Mouse (Mus musculus): ENCODE data around the gene Csnk2a2. TPM values are rescaled to one million over a fixed set of nuclear protein-coding genes. Genes with fewer than 3 reads are reported as not detected.

Csnk2a2 gene
- total and polyA plus RNA-seq, 2 experiments from 2014 or later = 9.9 to 26.7 TPM

DNA sequence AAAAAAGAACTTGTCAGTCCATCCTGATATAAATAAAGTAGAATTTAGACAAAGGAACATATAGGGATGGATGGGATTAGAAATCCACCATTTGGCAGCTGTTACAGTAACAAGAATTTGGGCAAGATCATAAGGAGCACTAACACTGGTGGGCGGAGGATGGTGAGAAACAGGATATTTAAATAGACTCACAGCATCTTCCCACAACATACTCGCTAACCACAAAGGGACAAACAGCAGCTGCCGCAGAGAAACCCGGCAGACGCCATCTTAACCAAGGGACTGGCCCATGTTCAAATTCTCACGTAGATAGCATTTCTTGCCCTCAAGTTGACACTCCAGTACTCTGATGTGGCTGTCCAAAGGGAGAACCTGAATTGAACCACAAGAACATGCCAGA, 27.1 kb upstream of the Csnk2a2 start:
- Histone ChIP-seq H3K9ac (no peak overlapping the region), H3K4me3 (ENCODE audit: low read depth, low read length) (no peak overlapping the region), H3K27ac (ENCODE audit: low read depth, low read length) (no peak overlapping the region), H3K36me3 (ENCODE audit: insufficient read depth) (no peaks in the 10 kb centered on the region), H3K4me2 (ENCODE audit: low read depth) (no peak overlapping the region), H3K4me1 (ENCODE audit: insufficient read depth) (no peaks in the 10 kb centered on the region), H3K9me3 (ENCODE audit: low read length) (no peaks in the 10 kb centered on the region), H3K27me3 (ENCODE audit: insufficient read depth, low read length) (no peaks in the 10 kb centered on the region)
- ATAC-seq = no peak
- no peak for DNase-seq
- TF ChIP-seq CTCF (IDR thresholded peaks at IDR 0.05; ENCODE audit: low read depth) = no peak
- WGBS = 81% methylated on average over 6 of the region's 6 CpGs

DNA sequence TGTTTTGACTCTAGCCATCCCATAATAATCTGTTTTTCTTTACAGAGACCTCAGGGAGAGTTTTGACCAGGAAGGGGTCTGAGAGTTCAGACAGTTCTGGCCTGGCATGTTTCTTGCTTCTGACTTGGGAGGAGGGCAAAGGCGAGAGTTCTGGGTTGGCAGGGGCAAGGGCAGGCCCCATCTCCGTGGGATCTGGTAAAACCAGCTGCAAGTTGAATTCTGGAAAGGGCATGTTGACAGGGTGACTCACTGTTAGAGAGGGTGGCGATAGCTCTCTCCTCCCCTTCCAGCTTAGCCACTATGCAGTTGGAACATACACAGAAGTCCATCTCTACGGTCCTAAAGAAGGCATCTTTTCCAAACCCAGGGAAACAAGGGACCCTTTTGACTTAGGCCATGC, 23.4 kb upstream of the Csnk2a2 start:
- WGBS = 77% methylated on average over 4 of the region's 4 CpGs
- no peaks in the 10 kb centered on the region for H3K36me3 ChIP-seq (ENCODE audit: insufficient read depth)
- H3K4me2 ChIP-seq (ENCODE audit: low read depth) = no peak overlapping the region
- H3K9me3 ChIP-seq (ENCODE audit: low read length) = no peaks in the 10 kb centered on the region
- DNase-seq = no peak
- H3K4me3 ChIP-seq (ENCODE audit: low read depth, low read length) = no peak overlapping the region
- ATAC-seq = no peak
- H3K9ac ChIP-seq = no peak overlapping the region
- H3K4me1 ChIP-seq (ENCODE audit: insufficient read depth) = no peaks in the 10 kb centered on the region
- no peak for TF ChIP-seq CTCF (IDR thresholded peaks at IDR 0.05; ENCODE audit: low read depth)
- H3K27ac ChIP-seq (ENCODE audit: low read depth, low read length) = no peak overlapping the region
- H3K27me3 ChIP-seq (ENCODE audit: insufficient read depth, low read length) = no peaks in the 10 kb centered on the region

DNA sequence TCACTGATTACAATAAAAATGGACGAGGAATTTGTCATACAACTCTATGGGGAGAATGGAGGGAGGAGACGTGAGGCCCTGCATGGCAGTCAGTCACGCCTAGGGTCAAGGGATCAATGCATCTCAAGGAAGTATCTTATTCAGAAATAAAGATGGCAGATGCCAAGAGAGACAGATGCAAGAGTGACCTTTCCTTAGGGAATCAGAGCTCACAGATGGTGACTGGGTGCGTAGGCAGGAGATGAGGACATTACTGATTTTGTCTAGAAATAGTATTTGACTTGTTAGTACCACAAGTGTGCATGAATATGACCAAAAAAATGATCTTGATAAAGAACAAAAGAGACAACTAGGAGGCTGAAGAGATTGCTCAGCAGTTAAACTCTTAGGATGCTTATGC, 22.4 kb upstream of the Csnk2a2 start:
- Histone ChIP-seq H3K27me3 (ENCODE audit: insufficient read depth, low read length) (no peaks in the 10 kb centered on the region), H3K36me3 (ENCODE audit: insufficient read depth) (no peaks in the 10 kb centered on the region), H3K4me1 (ENCODE audit: insufficient read depth) (no peaks in the 10 kb centered on the region), H3K9me3 (ENCODE audit: low read length) (no peaks in the 10 kb centered on the region), H3K4me3 (ENCODE audit: low read depth, low read length) (no peak overlapping the region), H3K27ac (ENCODE audit: low read depth, low read length) (no peak overlapping the region), H3K9ac (no peak overlapping the region), H3K4me2 (ENCODE audit: low read depth) (no peak overlapping the region)
- no peak for TF ChIP-seq CTCF (IDR thresholded peaks at IDR 0.05; ENCODE audit: low read depth)
- 55% methylated on average over 4 of the region's 4 CpGs for WGBS
- DNase-seq = no peak
- ATAC-seq = no peak

DNA sequence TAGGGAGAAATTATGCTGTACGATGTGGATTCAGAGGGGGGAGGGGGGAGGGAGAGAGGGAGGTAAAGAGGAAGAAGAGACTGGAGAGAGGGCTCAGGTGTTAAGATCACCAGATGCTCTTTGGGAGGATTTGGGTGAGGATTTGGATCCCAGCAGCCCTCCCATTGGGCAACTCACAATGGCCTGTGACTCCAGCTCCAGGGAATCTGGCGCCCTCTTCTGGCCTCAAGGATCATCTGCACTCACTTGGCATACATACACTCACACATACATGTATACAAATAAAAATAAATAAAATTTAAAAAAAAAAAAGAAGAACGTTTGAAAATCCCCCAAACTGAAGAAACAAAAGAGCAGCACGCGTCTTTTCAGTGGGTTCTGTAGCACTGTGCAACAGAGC, 16.4 kb upstream of the Csnk2a2 start:
- ATAC-seq (no peak), DNase-seq (no peak)
- Histone ChIP-seq H3K4me1 (ENCODE audit: insufficient read depth) (no peaks in the 10 kb centered on the region), H3K9ac (no peak overlapping the region), H3K36me3 (ENCODE audit: insufficient read depth) (no peaks in the 10 kb centered on the region), H3K27me3 (ENCODE audit: insufficient read depth, low read length) (no peaks in the 10 kb centered on the region), H3K4me3 (ENCODE audit: low read depth, low read length) (no peak overlapping the region), H3K4me2 (ENCODE audit: low read depth) (no peak overlapping the region), H3K9me3 (ENCODE audit: low read length) (no peaks in the 10 kb centered on the region), H3K27ac (ENCODE audit: low read depth, low read length) (no peak overlapping the region; the same call in 1 of the 2 replicates)
- WGBS = 73% methylated on average over 5 of the region's 5 CpGs
- 0 out of 2 replicates have a peak, but pooled peaks have one; percentile 28 for TF ChIP-seq CTCF (IDR thresholded peaks at IDR 0.05; ENCODE audit: low read depth)

DNA sequence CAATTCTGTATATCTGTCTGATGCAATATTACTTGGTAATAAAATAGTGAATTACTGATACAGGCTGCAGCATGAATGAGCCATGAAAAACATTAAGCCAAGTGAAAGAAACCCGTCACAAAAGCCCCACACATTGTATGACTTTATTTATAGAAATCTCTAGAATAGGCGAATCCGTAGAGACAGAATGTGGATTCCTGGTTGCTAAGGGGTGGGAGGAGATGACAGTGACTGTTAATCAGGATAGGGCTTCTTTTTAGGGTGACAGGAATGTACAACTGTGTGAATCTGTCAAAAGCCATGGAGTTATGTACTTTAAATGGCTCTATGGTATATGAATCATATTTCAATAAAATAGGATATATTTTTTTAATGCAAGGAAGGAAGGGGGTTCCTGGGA, 15.8 kb upstream of the Csnk2a2 start:
- no peaks in the 10 kb centered on the region for H3K36me3 ChIP-seq (ENCODE audit: insufficient read depth)
- ATAC-seq (peak; percentile 84), DNase-seq (peak; percentile 43)
- H3K4me3 ChIP-seq (ENCODE audit: low read depth, low read length) = no peak overlapping the region
- H3K9me3 ChIP-seq (ENCODE audit: low read length) = no peaks in the 10 kb centered on the region
- TF ChIP-seq CTCF (IDR thresholded peaks at IDR 0.05; ENCODE audit: low read depth) = no peak
- H3K4me1 ChIP-seq (ENCODE audit: insufficient read depth) = no peaks in the 10 kb centered on the region
- H3K27ac ChIP-seq (ENCODE audit: low read depth, low read length) = peak overlapping the region; percentile 71; the same call in 1 of the 2 replicates
- WGBS = 61% methylated on average over 3 of the region's 3 CpGs
- H3K9ac ChIP-seq = no peak overlapping the region
- no peak overlapping the region for H3K4me2 ChIP-seq (ENCODE audit: low read depth)
- H3K27me3 ChIP-seq (ENCODE audit: insufficient read depth, low read length) = no peaks in the 10 kb centered on the region

DNA sequence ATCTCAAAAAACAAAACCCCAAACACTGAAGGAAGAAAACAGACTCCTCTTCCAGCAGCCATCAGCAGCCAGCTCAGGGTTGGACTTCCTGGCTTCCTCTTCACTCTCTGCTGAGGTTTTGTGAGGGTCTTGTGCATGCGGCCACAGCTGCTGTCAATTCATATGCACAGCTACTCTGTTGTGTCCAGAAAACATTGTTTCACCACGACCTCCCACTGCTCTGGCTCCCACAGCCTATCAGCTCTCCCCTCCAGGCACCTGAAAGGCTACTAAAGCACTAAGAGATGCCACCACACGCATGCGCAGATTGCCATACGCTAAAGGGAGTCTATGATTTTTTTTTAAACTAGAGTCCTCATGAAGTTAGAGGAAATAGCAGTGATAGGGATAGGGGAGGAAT, 15.0 kb upstream of the Csnk2a2 start:
- WGBS = 58% methylated on average over 5 of the region's 5 CpGs

DNA sequence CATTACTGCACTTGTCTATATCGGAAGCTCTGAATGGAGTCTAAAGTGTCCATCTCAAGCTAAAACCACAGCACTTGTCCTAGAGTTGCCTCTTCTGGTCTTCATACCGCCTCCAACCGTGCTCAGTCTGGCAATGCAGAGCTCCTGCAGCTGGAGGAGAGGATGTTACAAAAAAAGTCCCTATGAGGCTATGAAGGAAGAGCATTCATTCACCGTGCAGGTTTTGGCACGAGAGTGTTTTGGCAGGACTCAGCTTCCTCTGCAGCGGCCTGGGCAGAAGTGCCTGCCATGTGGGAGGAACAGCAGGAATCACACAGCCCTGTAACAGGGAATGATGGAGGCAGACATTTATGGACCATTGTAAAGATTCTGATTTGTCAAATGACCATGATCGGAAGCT, 12.6 kb upstream of the Csnk2a2 start:
- TF ChIP-seq CTCF (IDR thresholded peaks at IDR 0.05; ENCODE audit: low read depth) = no peak
- DNase-seq = no peak
- no peaks in the 10 kb centered on the region for H3K9me3 ChIP-seq (ENCODE audit: low read length)
- no peak overlapping the region for H3K4me2 ChIP-seq (ENCODE audit: low read depth)
- H3K36me3 ChIP-seq (ENCODE audit: insufficient read depth) = no peaks in the 10 kb centered on the region
- WGBS = 72% methylated on average over 7 of the region's 7 CpGs
- no peak overlapping the region for H3K9ac ChIP-seq
- H3K4me1 ChIP-seq (ENCODE audit: insufficient read depth) = no peaks in the 10 kb centered on the region
- H3K4me3 ChIP-seq (ENCODE audit: low read depth, low read length) = no peak overlapping the region
- H3K27me3 ChIP-seq (ENCODE audit: insufficient read depth, low read length) = no peaks in the 10 kb centered on the region
- ATAC-seq = no peak
- no peak overlapping the region for H3K27ac ChIP-seq (ENCODE audit: low read depth, low read length)

More for the DNA sequence above, 15.0 kb upstream of the Csnk2a2 start:
- Histone ChIP-seq H3K27me3 (ENCODE audit: insufficient read depth, low read length) (no peaks in the 10 kb centered on the region), H3K4me1 (ENCODE audit: insufficient read depth) (no peaks in the 10 kb centered on the region), H3K9ac (no peak overlapping the region), H3K9me3 (ENCODE audit: low read length) (no peaks in the 10 kb centered on the region), H3K27ac (ENCODE audit: low read depth, low read length) (no peak overlapping the region), H3K4me3 (ENCODE audit: low read depth, low read length) (no peak overlapping the region), H3K4me2 (ENCODE audit: low read depth) (no peak overlapping the region), H3K36me3 (ENCODE audit: insufficient read depth) (no peaks in the 10 kb centered on the region)
- ATAC-seq (no peak), DNase-seq (no peak)
- no peak for TF ChIP-seq CTCF (IDR thresholded peaks at IDR 0.05; ENCODE audit: low read depth)

DNA sequence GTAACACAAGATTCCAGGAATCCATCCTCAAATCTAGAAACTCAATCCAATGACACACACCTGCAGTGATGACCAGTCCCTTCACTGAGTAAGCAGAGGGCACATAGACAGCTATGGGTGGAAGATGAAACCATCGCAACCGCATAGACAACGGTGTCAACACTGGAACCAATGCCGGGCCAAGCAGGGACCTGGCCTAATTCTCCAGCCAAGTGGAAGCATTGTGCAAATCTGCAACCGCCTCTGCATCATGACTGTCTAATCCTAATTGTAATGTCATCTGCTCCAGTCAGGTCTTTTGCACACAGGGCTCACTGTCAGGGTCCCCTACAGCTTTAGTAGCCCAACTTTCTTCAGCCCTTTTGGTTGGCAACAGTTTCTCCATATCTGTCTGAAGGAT, 10.6 kb upstream of the Csnk2a2 start:
- Histone ChIP-seq H3K4me2 (ENCODE audit: low read depth) (no peak overlapping the region), H3K27ac (ENCODE audit: low read depth, low read length) (no peak overlapping the region), H3K4me1 (ENCODE audit: insufficient read depth) (no peaks in the 10 kb centered on the region), H3K36me3 (ENCODE audit: insufficient read depth) (no peaks in the 10 kb centered on the region), H3K9ac (no peak overlapping the region), H3K27me3 (ENCODE audit: insufficient read depth, low read length) (no peaks in the 10 kb centered on the region), H3K4me3 (ENCODE audit: low read depth, low read length) (no peak overlapping the region), H3K9me3 (ENCODE audit: low read length) (no peaks in the 10 kb centered on the region)
- DNase-seq = no peak
- ATAC-seq = no peak
- WGBS = 98% methylated on average over 5 of the region's 5 CpGs
- TF ChIP-seq CTCF (IDR thresholded peaks at IDR 0.05; ENCODE audit: low read depth) = no peak

Data from forebrain, postnatal 0 days (tissue).